Mouse (Mus musculus) layer of hippocampus, postnatal 10 days (tissue): Measurements from ENCODE around the gene Hdac10. TPM values are rescaled to one million over a fixed set of nuclear protein-coding genes. Genes with fewer than 3 reads are reported as not detected.

Experiments
- DNase-seq, 2 experiments: peaks; one replicate each; pipeline ENCODE4 v3.0.0; 2021; ENCODE audit warnings: low spot score in 2 of 2
- long read RNA-seq: library from polyadenylated mRNA; stranded (forward); transcript quantifications from one replicate; pipeline ENCODE4 v2.0.0, GENCODE M21; 2023
- total RNA-seq, 2 experiments: library from RNA; stranded (reverse); gene quantifications; 2 replicates each; pipeline ENCODE4 v1.2.3; 2021

The Hdac10 gene
- total RNA-seq = 10 to 100 TPM; 17.2 to 19.4 TPM
- long read RNA-seq, partial matches to known transcripts = 5 of 21 reads
- long read RNA-seq, other reads (novel, unspliced or antisense) = 13 of 21 reads

- DNase-seq = peak; percentile 83 to 86
These were observed at the start of gene Hdac10 for GRCm38 (mm10) chr15:89128382-89129350. Gene Hdac10, minus strand, starts transcription at chr15:89128700.

GRCm38 (mm10) chr15:89177576-89178259, 49.2 kb upstream of the Hdac10 start:
- no peak for DNase-seq

GRCm38 (mm10) chr15:89177121-89177520, 48.6 kb upstream of the Hdac10 start:
- DNase-seq = peak; percentile 73 to 81

GRCm38 (mm10) chr15:89175411-89176155, 47.1 kb upstream of the Hdac10 start:
- no peak for DNase-seq

- no peak for DNase-seq
These were observed 46.4 kb upstream of the Hdac10 start for GRCm38 (mm10) chr15:89174889-89175339.

- DNase-seq = peak in 1 of 2 experiments; percentile 49
These were observed 45.4 kb upstream of the Hdac10 start for GRCm38 (mm10) chr15:89173906-89174214.

GRCm38 (mm10) chr15:89173024-89173905, 44.8 kb upstream of the Hdac10 start:
- peak; percentile 70 to 75 for DNase-seq

- no peak for DNase-seq
These were observed 43.9 kb upstream of the Hdac10 start for GRCm38 (mm10) chr15:89172276-89172935.

GRCm38 (mm10) chr15:89171526-89172051, 43.1 kb upstream of the Hdac10 start:
- DNase-seq = no peak

- no peak for DNase-seq
These were observed 41.6 kb upstream of the Hdac10 start for GRCm38 (mm10) chr15:89170102-89170501.

GRCm38 (mm10) chr15:89169431-89169830, 40.9 kb upstream of the Hdac10 start:
- peak; percentile 72 to 78 for DNase-seq

GRCm38 (mm10) chr15:89168922-89169321, 40.4 kb upstream of the Hdac10 start:
- DNase-seq = no peak

- no peak for DNase-seq
These were observed 37.0 kb upstream of the Hdac10 start for GRCm38 (mm10) chr15:89165478-89165877.

GRCm38 (mm10) chr15:89161397-89161796, 32.9 kb upstream of the Hdac10 start:
- DNase-seq = no peak

GRCm38 (mm10) chr15:89158516-89158915, 30.0 kb upstream of the Hdac10 start:
- no peak for DNase-seq

- peak; percentile 63 to 74 for DNase-seq
These were observed 29.5 kb upstream of the Hdac10 start for GRCm38 (mm10) chr15:89157954-89158353.

GRCm38 (mm10) chr15:89152312-89152711, 23.8 kb upstream of the Hdac10 start:
- DNase-seq = no peak

GRCm38 (mm10) chr15:89150041-89150390, 21.5 kb upstream of the Hdac10 start:
- DNase-seq = no peak

GRCm38 (mm10) chr15:89149271-89150040, 21.0 kb upstream of the Hdac10 start, which contains the start of gene Mapk11:
Gene Mapk11, minus strand, starts transcription at chr15:89149628.
- peak; percentile 31 to 52 for DNase-seq
